Mouse (Mus musculus) heart, postnatal 36 days (tissue): ENCODE results near the gene Agpat3. TPM values are rescaled to one million over a fixed set of nuclear protein-coding genes. Genes with fewer than 3 reads are reported as not detected.

Experiments used
- DNase-seq, 2 experiments: peaks; one replicate each; pipeline ENCODE4 v3.0.0; 2021 to 2022
- intact Hi-C: fragments of 180-260 bp; cut with DNase I; formaldehyde crosslinking; loops from one replicate; pipeline ENCODE4 v1.15.1; 2025
- total RNA-seq, 2 experiments: library from RNA; stranded (reverse); gene quantifications; 2 replicates each; pipeline ENCODE4 v1.2.3; 2021

Agpat3 gene
- total RNA-seq, 2 experiments from 2014 or later = 232 to 266 TPM

DNA sequence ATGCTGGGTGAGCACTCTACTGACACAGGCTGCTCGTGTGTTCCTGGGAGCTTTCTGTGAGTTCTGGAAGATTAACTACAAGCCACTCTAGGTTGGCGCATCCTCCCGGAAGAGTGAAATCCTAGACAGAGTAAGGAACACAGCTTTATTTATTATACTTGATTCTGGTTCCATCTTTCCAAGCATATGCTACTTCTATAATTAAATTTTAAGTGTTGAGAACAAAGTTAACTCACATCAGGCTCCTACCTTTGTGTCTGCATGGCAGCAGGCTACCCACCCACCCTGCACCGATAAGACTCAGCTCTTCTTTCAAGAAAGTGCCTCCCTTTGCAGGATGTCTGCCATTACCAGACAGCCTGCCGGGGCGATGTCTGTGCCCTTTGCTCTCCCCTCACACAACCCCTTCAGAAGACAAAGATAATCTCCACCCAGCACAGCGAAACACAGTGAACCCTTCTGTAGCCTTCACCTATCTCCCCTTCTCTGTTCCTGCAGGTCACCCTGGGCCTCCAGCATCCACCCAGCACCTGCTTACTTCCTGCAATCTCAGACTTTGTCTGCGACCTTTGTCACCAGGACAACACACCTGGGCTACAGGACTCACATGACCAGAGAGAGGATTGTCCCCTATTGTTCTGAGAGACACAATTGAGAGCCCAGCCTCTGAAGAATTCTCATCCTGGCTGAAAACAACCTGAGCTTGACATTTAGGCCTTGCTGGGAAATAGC lies 26.2 kb downstream of the Agpat3 start:
- DNase-seq = no peak
- intact Hi-C loops = no loop called here

- DNase-seq = no peak
- intact Hi-C loops = loop anchor here (5.0 kb wide), 1 partner anchor 33 kb away; no protein-coding TSS in a partner anchor
These were observed 27.6 kb downstream of the Agpat3 start for GRCm38 (mm10) chr10:78324556-78325164.

GRCm38 (mm10) chr10:78323214-78323880 lies 28.9 kb downstream of the Agpat3 start:
- peak in 1 of 2 experiments; percentile 28 for DNase-seq

DNA sequence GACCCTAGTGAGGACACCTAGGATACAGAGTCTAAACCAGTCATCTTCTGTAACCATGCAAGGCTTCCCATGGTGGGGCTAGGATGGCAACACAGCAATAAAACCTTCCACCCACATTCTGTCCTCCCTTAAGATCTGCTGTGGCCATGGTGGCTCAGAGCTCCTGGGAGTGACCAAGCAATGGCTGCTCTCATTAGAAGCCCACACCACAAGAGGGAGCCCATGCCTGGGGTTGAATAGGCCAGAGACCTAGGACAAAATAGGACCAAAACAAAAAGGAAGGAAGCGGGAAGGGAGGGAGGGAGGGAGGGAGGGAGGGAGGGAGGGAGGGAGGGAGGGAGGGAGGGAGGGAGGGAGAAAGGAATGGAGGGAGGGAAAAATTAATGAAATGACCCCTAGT lies 29.5 kb downstream of the Agpat3 start:
- DNase-seq = peak; percentile 44 to 50
- intact Hi-C loops = loop anchor here (1.0 to 5.0 kb wide), 3 partner anchors 34 to 69 kb away; no protein-coding TSS in a partner anchor

More at GRCm38 (mm10) chr10:78323214-78323880, 28.9 kb downstream of the Agpat3 start:
- intact Hi-C loops = loop anchor here (1.0 to 5.0 kb wide), 3 partner anchors 34 to 69 kb away; no protein-coding TSS in a partner anchor

- no peak for DNase-seq
- intact Hi-C loops = loop anchor here (5.0 kb wide), 1 partner anchor 36 kb away; no protein-coding TSS in a partner anchor
These were observed 31.0 kb downstream of the Agpat3 start for GRCm38 (mm10) chr10:78321133-78321757.

- no peak for DNase-seq
- intact Hi-C loops = loop anchor here (5.0 kb wide), 1 partner anchor 37 kb away; no protein-coding TSS in a partner anchor
These were observed 31.8 kb downstream of the Agpat3 start for GRCm38 (mm10) chr10:78320526-78320925.

DNA sequence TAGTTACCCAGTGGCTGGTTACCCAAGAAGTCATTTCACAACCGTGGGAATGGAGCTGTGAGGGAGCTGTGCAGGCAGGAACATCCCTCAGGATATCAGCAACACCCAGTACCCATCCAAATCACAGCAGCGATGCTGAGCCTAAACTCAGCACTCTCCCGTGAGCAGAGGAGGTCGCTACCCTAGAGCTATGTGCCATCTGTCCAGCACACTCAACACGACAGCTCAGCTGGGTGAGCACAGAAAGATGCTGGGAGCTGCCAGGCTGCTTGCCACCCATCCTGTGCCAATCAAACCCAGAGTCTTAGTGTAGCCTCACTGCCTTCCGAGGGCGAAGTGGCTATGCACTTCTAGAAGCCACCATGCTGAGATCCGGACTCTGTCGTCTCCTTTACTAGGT lies 32.3 kb downstream of the Agpat3 start:
- intact Hi-C loops = loop anchor here (5.0 kb wide), 1 partner anchor 37 kb away; no protein-coding TSS in a partner anchor
- DNase-seq = no peak

DNA sequence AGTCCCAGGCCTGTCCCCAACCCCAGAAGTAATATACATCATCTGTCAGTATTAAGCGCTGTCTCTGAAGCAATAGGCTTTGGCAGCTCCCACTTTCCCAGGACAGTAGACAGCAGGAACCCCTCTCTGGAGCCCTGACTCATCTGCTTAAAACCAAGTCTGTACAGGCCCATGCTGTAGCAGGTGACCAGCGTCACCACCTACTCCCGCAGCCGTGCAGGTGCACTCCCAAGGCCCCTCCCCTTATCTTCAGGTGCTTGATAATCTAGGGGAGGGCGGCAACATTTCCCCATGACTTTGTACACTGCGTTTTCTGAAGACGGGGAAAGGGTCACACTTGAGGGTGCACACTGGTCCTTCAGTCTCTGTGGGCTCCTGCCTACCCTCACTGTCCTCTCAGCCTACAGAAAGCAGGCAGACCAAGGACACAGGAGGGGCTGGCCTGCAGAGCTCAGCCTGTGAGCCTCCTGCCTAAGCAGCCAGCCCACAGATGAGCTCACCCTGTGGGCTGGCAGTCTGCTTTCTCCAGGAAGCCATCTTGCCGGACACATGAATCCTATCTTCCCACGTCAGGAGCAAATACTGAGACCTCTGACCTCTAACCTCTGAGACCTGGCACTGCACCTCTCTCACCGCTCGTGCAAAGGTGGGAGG lies 34.9 kb downstream of the Agpat3 start:
- intact Hi-C loops = no loop called here
- no peak for DNase-seq

GRCm38 (mm10) chr10:78316228-78317087 lies 35.8 kb downstream of the Agpat3 start:
- no peak for DNase-seq
- intact Hi-C loops = no loop called here

DNA sequence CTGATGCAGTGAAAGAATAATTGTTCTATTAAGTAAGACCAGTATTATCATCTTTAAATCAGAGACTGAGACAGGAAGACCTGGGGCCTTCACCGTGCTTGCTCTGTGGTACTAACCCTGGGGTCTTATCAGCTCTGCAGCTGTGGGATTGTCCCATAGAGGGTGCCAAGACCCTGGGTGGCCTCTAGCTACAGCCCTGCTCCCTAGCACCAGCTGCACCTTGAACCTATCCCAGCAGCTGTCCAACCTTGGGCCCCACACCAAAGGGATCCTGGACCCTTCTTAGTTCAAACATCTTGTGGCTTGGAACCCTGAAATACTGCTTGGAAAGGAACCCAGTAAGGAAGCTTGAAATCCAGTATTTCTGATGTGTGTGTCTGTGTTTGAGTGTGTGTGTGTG lies 37.1 kb downstream of the Agpat3 start:
- no peak for DNase-seq
- intact Hi-C loops = no loop called here

DNA sequence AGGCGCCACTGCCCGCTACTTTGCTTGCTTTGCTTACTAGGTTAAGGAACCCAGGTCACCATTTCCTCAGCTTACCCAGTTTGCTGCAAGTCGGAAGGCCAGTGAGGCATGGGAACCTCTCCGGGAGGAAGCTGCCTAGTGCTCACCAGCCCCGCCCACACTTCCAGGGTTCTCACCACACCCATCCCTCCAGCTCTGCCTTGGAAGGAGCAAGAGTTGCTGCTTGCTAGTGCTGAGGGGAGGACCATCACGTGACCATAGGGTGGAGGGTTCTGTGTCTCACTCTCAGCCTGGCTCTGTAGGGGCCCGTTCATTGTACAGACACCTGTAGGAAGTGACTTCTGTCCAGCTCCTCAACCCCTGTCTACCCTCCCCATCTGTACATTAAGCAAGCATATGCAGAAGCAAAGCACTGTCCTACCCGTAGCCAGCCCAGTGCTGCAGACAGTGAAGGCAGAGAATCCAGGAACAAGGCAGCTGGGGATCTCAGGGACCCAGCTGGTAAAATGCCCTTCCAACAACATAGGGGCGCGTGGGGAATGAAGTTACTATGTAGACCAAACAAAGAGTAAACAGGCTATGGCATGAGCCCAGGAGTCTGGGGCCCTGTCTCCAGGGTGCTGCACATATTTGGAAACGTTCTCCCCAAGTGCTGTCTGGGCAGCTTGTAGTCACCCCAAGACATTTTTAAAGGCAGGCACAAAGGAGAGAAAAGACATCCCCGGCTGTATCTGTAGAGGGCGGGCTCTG lies 40.2 kb downstream of the Agpat3 start:
- intact Hi-C loops = no loop called here
- no peak for DNase-seq

- intact Hi-C loops = no loop called here
- DNase-seq = no peak
These were observed 41.5 kb downstream of the Agpat3 start for GRCm38 (mm10) chr10:78310747-78311267.

- intact Hi-C loops = no loop called here
- no peak for DNase-seq
These were observed 43.7 kb downstream of the Agpat3 start for GRCm38 (mm10) chr10:78308617-78309016.

- DNase-seq = no peak
- intact Hi-C loops = no loop called here
These were observed 44.9 kb downstream of the Agpat3 start for GRCm38 (mm10) chr10:78307391-78307790.

DNA sequence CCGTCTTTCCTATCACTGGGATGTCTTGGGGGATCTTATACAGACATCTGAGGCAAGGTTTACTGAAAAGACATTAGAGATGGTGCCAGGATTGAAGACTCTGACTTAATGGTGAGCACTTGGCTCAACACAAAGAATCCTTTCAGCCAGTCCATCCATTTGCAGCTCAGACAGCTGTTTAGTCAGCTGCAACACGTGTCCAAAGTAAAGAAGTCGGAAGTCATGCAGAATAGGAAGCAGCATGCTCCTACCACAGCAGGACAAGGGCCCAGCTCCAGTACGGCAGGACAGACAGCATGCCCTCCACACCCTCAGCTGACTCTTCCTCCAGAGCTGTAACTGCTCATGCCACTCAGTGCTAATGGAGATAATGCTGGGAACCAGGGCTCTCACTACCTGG lies 46.3 kb downstream of the Agpat3 start:
- no peak for DNase-seq
- intact Hi-C loops = no loop called here

- DNase-seq = no peak
- intact Hi-C loops = no loop called here
These were observed 47.3 kb downstream of the Agpat3 start for GRCm38 (mm10) chr10:78304996-78305395.

DNA sequence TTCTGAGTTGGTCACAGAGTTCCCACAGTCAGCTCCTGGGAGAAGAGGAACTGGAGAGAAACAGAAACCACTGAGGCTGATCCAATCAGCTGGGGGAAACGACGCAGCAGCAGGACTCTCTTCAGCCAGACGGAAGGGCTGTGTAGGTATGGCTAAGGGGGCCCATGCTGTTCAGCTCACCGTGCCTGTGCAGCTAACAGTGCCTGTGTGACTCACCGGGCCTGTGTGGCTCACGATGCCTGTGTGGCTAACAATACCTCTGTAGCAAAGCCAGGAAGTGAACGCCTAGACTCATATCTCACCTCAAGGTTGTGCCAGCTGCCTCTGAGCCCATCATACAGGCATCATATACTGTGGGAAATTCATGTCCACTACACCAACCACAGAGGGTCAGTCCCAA lies 48.6 kb downstream of the Agpat3 start:
- DNase-seq = no peak
- intact Hi-C loops = no loop called here

DNA sequence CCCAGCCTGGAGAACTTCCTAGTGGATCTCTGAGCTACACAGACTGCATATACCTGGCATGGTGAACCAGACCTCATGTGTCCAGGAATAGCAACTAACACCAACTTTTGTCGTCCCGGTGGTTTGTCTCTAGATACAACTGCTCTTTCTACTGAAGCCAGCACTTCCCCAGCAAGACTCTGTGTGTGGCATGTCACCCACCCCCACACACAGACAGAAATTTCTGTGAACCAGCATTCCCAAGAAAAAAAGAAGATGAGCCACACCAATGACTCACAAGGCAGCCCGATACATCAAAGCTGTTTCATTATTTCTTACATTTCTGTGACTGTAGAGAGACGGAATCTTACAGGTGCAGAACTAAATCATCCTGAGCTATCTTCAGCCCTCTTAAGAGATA lies 52.2 kb downstream of the Agpat3 start:
- no peak for DNase-seq
- intact Hi-C loops = no loop called here
